Mouse (Mus musculus) midbrain, embryonic 13.5 days (tissue): ENCODE results near the gene Gucy2c. TPM values are rescaled to one million over a fixed set of nuclear protein-coding genes. Genes with fewer than 3 reads are reported as not detected.
"Not testable (repeated sequence)": the region's sequence is repeated elsewhere in the genome, so short reads cannot be mapped to it uniquely, and the experiment has no call there.

Source experiments
- ATAC-seq: fragments of 200-750 bp; cut with Nextera tagmentation; 2 replicates; pipeline ENCODE4 v1.8.0; 2017; ENCODE audit warnings: mild to moderate bottlenecking, moderate TSS enrichment, moderate library complexity
- H3K27ac ChIP-seq: fragments of 300-500 bp; sonication (generic); 2 replicates; pipeline ENCODE4 v1.5.1; 2015; ENCODE audit warnings: inconsistent platforms, mild to moderate bottlenecking, moderate library complexity
- H3K27me3 ChIP-seq: fragments of 300-500 bp; sonication (generic); 2 replicates; pipeline ENCODE4 v1.6.1; 2015; ENCODE audit warnings: mild to moderate bottlenecking, inconsistent platforms
- H3K36me3 ChIP-seq: fragments of 300-500 bp; sonication (generic); 2 replicates; pipeline ENCODE4 v1.6.1; 2015; ENCODE audit warnings: mild to moderate bottlenecking, inconsistent platforms
- H3K4me1 ChIP-seq: fragments of 300-500 bp; sonication (generic); replicated peaks from 2 replicates; pipeline ENCODE4 v1.6.1; 2015; ENCODE audit warnings: inconsistent platforms
- H3K4me2 ChIP-seq: fragments of 300-500 bp; sonication (generic); replicated peaks from 2 replicates; pipeline ENCODE4 v1.6.1; 2015; ENCODE audit warnings: moderate library complexity, mild to moderate bottlenecking, inconsistent platforms
- H3K4me3 ChIP-seq: fragments of 300-500 bp; sonication (generic); replicated peaks from 2 replicates; pipeline ENCODE4 v1.5.1; 2015; ENCODE audit warnings: mild to moderate bottlenecking, inconsistent platforms
- H3K9ac ChIP-seq: fragments of 300-500 bp; sonication (generic); replicated peaks from 2 replicates; pipeline ENCODE4 v1.6.1; 2015; ENCODE audit warnings: mild to moderate bottlenecking, inconsistent platforms
- H3K9me3 ChIP-seq: fragments of 300-500 bp; sonication (generic); 2 replicates; pipeline ENCODE4 v1.6.1; 2016; ENCODE audit warnings: mild to moderate bottlenecking, inconsistent platforms
- WGBS: fragments of 180-500 bp; shearing (Covaris S2); methylation state at CpG from one replicate; pipeline ENCODE4 v1.1.7; 2015; 5-methylcytosine and 5-hydroxymethylcytosine counted together
- polyA plus RNA-seq: library from polyadenylated mRNA; unstranded; fragments of >200 nt; fragmentation: Nextera tagmentation; extraction: Ambion mirVana; gene quantifications from 2 replicates; pipeline ENCODE4 v1.2.1, GENCODE M21; 2015

Gene Gucy2c
- polyA plus RNA-seq, 1 experiment from 2014 or later, result 1.0 TPM

DNA sequence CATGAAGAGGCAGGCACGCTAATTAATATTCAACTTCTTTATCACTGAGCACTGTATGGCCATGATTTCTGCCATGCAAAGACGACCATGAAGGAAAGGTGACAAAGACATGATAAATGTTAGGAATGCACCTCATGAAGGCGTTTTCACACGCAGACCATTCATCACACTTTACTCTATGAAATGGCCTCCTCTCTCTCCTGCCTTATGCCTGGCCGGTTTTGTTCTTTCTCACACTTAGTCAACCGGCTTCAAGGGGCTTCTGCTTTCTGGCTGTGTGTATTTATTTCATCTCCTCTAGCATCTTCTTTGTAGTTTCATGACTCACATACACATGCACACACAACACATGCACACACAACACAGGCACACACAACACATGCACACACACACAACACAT lies 19.7 kb upstream of the Gucy2c start:
- Histone ChIP-seq H3K27ac (no peak overlapping the region), H3K9me3 (no peaks in the 10 kb centered on the region), H3K36me3 (no peaks in the 10 kb centered on the region), H3K4me1 (peaks cover 16% of the 10 kb centered on the region), H3K4me3 (no peak overlapping the region), H3K4me2 (no peak overlapping the region), H3K9ac (no peak overlapping the region), H3K27me3 (no peaks in the 10 kb centered on the region)
- 86% methylated on average over 6 of the region's 6 CpGs for WGBS
- ATAC-seq, result no peak

DNA sequence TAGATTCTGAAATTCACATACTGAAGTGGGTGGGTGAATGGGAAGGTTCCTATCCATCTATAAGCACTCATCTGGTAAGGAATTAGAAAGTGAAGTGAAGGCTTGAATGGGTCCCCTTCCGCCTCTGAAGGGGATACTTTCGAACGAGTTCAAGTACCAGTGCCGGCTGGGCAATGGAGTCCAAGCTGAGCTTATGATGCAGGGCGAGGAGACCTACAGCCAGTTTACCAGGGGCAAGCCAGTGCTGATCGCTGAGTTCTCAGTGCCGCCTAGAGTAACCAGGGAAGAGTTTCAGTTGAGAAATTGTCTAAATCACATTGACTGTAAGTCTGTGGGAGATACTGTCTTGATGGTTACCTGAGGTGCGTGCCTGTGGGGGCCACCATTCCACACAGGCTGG lies 19.1 kb upstream of the Gucy2c start:
- ATAC-seq, result no peak
- no peak overlapping the region for H3K27ac ChIP-seq
- no peak overlapping the region for H3K9ac ChIP-seq
- WGBS, result 93% methylated on average over 8 of the region's 8 CpGs
- H3K4me1 ChIP-seq, result peaks cover 16% of the 10 kb centered on the region
- H3K4me3 ChIP-seq, result no peak overlapping the region
- H3K36me3 ChIP-seq, result no peaks in the 10 kb centered on the region
- no peaks in the 10 kb centered on the region for H3K9me3 ChIP-seq
- H3K27me3 ChIP-seq, result no peaks in the 10 kb centered on the region
- no peak overlapping the region for H3K4me2 ChIP-seq

DNA sequence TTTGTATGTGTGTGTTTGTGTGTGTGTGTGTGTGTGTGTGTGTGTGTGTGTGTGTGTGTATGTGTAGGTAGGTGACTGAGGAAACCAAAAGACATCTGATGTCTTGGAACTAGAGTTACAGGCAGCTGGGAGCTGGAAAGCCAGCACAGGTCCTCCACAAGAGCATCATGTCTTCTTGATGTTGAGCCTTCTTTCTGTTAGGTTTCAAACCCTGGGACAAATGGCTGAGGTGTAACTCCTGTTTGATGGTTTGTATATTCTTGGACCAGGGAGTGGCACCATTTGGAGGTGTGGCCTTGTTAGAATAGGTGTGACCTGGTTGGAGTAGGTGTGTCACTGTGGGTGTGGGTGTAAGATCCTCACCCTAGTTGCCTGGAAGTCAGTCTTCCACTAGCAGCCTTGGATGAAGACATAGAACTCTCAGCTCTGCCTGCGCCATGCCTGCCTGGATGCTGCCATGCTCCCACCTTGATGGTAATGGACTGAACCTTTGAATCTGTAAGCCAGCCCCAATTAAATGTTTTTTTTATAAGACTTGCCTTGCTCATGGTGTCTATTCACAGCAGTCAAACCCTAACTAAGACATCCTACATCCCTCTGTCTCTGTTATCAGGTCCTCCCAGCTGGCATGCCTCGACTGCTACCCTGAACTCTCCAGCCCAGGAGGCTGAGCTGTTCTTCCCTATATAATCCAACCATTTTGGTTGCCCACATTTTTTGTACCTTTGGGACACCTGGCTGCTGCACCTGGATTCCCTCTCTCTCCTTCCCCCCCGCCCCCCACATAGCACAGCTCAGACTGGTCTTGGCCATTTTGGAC lies 16.5 kb upstream of the Gucy2c start:
- H3K36me3 ChIP-seq, H3K27ac ChIP-seq, H3K4me3 ChIP-seq, H3K9me3 ChIP-seq, ATAC-seq, H3K9ac ChIP-seq, H3K27me3 ChIP-seq, H3K4me2 ChIP-seq: not testable (repeated sequence)
- peaks cover 12% of the 10 kb centered on the region for H3K4me1 ChIP-seq
- 86% methylated on average over 3 of the region's 3 CpGs for WGBS

DNA sequence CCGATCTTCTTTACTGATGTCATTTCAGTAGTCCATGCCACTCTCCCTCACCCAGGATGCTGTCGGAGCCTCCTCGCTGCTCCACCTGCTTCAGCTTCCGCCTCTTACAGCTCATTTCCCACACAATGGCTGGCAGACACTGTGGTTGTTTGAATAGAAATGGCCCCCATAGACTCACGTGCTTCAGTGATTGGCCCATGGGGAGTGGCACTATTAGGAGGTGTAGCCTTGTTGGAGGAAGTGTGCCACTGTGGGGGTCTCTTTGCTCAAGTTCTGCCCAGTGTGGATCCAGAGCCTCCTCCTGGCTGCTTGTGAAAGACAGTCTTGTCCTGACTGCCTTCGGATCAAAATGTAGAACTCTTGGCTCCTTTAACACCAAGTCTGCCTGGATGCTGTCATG lies 14.3 kb upstream of the Gucy2c start:
- H3K4me2 ChIP-seq, result no peak overlapping the region
- no peak overlapping the region for H3K27ac ChIP-seq
- no peak overlapping the region for H3K9ac ChIP-seq
- no peaks in the 10 kb centered on the region for H3K36me3 ChIP-seq
- H3K4me1 ChIP-seq, result peaks cover 8% of the 10 kb centered on the region
- 0 out of 2 replicates have a peak, but pooled peaks have one; percentile 34 for ATAC-seq
- no peaks in the 10 kb centered on the region for H3K9me3 ChIP-seq
- 0 out of 2 replicates have a peak, but pooled peaks cover 2% of the 10 kb centered on the region for H3K27me3 ChIP-seq
- WGBS, result 63% methylated on average over 6 of the region's 6 CpGs
- no peak overlapping the region for H3K4me3 ChIP-seq

DNA sequence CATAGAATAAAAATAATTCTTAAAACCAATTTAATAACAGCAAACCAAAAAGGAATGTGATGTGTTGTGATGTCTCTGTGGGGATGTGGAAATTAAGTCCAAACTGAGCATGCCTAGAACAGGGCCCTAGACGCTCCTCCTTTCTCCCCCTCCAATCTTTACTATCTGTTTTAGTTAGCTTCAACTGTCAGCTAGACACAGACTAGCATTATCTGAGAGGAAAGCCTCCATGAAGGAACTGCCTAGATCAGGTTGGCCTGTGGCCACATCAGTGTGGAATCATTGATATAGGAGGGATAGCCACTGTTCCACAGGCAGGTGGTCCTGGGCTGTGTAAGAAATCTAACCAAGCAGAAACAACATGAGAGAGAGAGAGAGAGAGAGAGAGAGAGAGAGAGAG lies 13.5 kb upstream of the Gucy2c start:
- H3K27ac ChIP-seq, result no peak overlapping the region
- no peak overlapping the region for H3K9ac ChIP-seq
- no peaks in the 10 kb centered on the region for H3K36me3 ChIP-seq
- H3K4me2 ChIP-seq, result no peak overlapping the region
- no peak for ATAC-seq
- no peak overlapping the region for H3K4me3 ChIP-seq
- 0 out of 2 replicates have a peak, but pooled peaks cover 2% of the 10 kb centered on the region for H3K27me3 ChIP-seq
- WGBS, result 60% methylated on average over 1 of the region's 1 CpGs
- H3K9me3 ChIP-seq, result no peaks in the 10 kb centered on the region
- peaks cover 8% of the 10 kb centered on the region for H3K4me1 ChIP-seq

DNA sequence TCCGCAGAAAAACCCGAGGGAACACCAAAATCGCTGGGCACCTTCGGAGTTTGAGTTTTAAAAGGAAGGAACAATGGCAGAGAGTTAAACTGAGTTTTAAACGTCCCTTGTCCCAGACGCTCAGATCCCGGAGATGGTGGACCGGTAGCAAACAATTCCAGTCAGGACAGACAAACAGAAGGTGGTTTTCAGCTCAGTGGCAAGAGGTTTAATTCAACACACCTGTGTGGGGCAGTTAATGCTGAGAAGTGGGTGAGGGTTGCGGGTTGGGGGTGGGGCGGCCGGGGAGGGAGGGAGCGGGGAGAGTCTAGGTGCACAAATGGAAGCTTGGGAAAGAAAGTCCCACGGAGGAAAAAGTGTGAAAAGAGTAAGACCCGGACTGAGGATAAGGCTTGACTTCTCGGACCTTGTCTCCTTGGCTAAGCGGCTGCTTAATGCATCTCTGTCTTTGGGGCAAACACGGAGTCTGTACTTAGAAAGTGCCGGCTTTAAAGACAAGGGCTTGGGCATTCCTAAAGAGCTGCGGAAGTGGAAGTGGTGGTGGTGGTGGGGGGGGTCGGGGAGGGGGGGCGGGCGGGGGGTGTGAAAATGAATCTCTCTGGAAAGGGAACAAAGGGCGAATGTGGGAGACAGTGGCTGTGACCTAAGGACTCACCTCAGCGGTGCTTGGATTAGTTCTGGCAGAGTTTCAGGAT lies 12.4 kb upstream of the Gucy2c start:
- Histone ChIP-seq H3K27ac (no peak overlapping the region), H3K27me3 (0 out of 2 replicates have a peak, but pooled peaks cover 2% of the 10 kb centered on the region), H3K4me2 (peak overlapping the region; percentile 62), H3K9ac (peak overlapping the region; percentile 48), H3K4me3 (peak overlapping the region; percentile 37), H3K4me1 (peaks cover 8% of the 10 kb centered on the region), H3K9me3 (no peaks in the 10 kb centered on the region), H3K36me3 (no peaks in the 10 kb centered on the region)
- 1% methylated on average over 24 of the region's 24 CpGs for WGBS
- ATAC-seq, result peak; percentile 57

GRCm38 (mm10) chr6:136792884-136793758 lies 11.6 kb upstream of the Gucy2c start:
- Histone ChIP-seq H3K4me1 (peaks cover 8% of the 10 kb centered on the region), H3K4me3 (peak overlapping the region; percentile 37), H3K27ac (no peak overlapping the region), H3K9me3 (no peaks in the 10 kb centered on the region), H3K27me3 (0 out of 2 replicates have a peak, but pooled peaks cover 2% of the 10 kb centered on the region), H3K36me3 (no peaks in the 10 kb centered on the region), H3K4me2 (peak overlapping the region; percentile 62), H3K9ac (no peak overlapping the region)
- 30% methylated on average over 16 of the region's 16 CpGs for WGBS
- ATAC-seq, result 0 out of 2 replicates have a peak, but pooled peaks have one; percentile 49

GRCm38 (mm10) chr6:136789391-136789971 lies 7.9 kb upstream of the Gucy2c start:
- ATAC-seq, result no peak

DNA sequence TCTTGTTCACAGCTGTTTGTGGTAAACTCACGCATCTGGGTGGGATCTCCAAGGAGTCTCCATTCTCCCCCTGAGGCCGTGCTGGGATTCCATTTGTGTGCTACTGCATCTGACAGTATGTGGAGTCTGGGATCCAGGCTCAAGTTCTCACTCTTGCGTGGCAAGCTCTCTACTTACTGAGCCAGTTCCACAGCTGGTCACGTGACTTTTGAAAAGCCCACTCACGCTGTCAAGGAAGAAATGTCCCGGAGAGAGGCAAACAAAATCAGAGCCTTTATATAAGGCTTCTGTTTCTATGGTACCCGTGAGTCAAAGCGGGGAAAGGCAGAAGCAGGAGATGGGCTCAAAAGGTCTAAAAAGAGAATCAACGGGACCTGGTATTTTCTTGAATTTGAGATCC lies 1.2 kb upstream of the Gucy2c start:
- WGBS, result 80% methylated on average over 9 of the region's 9 CpGs
- no peaks in the 10 kb centered on the region for H3K27me3 ChIP-seq
- H3K27ac ChIP-seq, result no peak overlapping the region
- no peaks in the 10 kb centered on the region for H3K9me3 ChIP-seq
- H3K4me2 ChIP-seq, result no peak overlapping the region
- no peaks in the 10 kb centered on the region for H3K36me3 ChIP-seq
- H3K9ac ChIP-seq, result no peak overlapping the region
- H3K4me1 ChIP-seq, result no peaks in the 10 kb centered on the region
- ATAC-seq, result no peak
- no peak overlapping the region for H3K4me3 ChIP-seq

More at GRCm38 (mm10) chr6:136789391-136789971, 7.9 kb upstream of the Gucy2c start:
- peaks cover 8% of the 10 kb centered on the region for H3K4me1 ChIP-seq
- 80% methylated on average over 5 of the region's 5 CpGs for WGBS
- H3K4me3 ChIP-seq, result no peak overlapping the region
- no peaks in the 10 kb centered on the region for H3K9me3 ChIP-seq
- no peak overlapping the region for H3K9ac ChIP-seq
- no peak overlapping the region for H3K27ac ChIP-seq
- no peak overlapping the region for H3K4me2 ChIP-seq
- 0 out of 2 replicates have a peak, but pooled peaks cover 2% of the 10 kb centered on the region for H3K27me3 ChIP-seq
- no peaks in the 10 kb centered on the region for H3K36me3 ChIP-seq

- H3K36me3 ChIP-seq, result no peaks in the 10 kb centered on the region
- H3K9ac ChIP-seq, result no peak overlapping the region
- H3K4me1 ChIP-seq, result no peaks in the 10 kb centered on the region
- H3K27me3 ChIP-seq, result no peaks in the 10 kb centered on the region
- no peak overlapping the region for H3K27ac ChIP-seq
- ATAC-seq, result no peak
- H3K4me2 ChIP-seq, result no peak overlapping the region
- no peak overlapping the region for H3K4me3 ChIP-seq
- WGBS, result 86% methylated on average over 12 of the region's 12 CpGs
- no peaks in the 10 kb centered on the region for H3K9me3 ChIP-seq
These were observed 581 bp upstream of the Gucy2c start for GRCm38 (mm10) chr6:136782146-136782545.

GRCm38 (mm10) chr6:136776392-136776791 lies 5.2 kb downstream of the Gucy2c start:
- Histone ChIP-seq H3K27me3 (no peaks in the 10 kb centered on the region), H3K27ac (no peak overlapping the region), H3K4me3 (no peak overlapping the region), H3K9me3 (no peaks in the 10 kb centered on the region), H3K4me2 (no peak overlapping the region), H3K36me3 (no peaks in the 10 kb centered on the region), H3K4me1 (no peaks in the 10 kb centered on the region), H3K9ac (no peak overlapping the region)
- 97% methylated on average over 1 of the region's 1 CpGs for WGBS
- no peak for ATAC-seq
